Mouse (Mus musculus): ENCODE measurements at regions not wholly inside any gene's neighbourhood (a gene's known extent, or its start where the extent isn't known, plus 50 kb on each side); places are given as distances from the start of the nearest gene placed in this dataset.

GRCm38 (mm10) chr16:77469903-77470302 lies 132.0 kb downstream of the Gm11146 start:
- Histone ChIP-seq H3K4me3 (ENCODE audit: low read depth, low read length) (no peak overlapping the region), H3K9ac (replicated peaks; ENCODE audit: low read depth, low read length) (no peak overlapping the region), H3K4me2 (ENCODE audit: low read depth, low read length) (no peak overlapping the region), H3K36me3 (ENCODE audit: control insufficient read depth, insufficient read depth, low read length) (no peaks in the 10 kb centered on the region), H3K9me3 (ENCODE audit: control insufficient read depth, low read length) (no peaks in the 10 kb centered on the region), H3K27ac (ENCODE audit: low read depth, low read length) (no peak overlapping the region), H3K4me1 (ENCODE audit: control insufficient read depth, insufficient read depth, low read length) (peaks cover under 1% of the 10 kb centered on the region), H3K27me3 (ENCODE audit: control insufficient read depth, insufficient read depth, low read length) (no peaks in the 10 kb centered on the region)
- WGBS = 95% methylated on average over 4 of the region's 4 CpGs
- no peak for ATAC-seq (ENCODE audit: low read depth)

- WGBS = 83% methylated on average over 6 of the region's 6 CpGs
- H3K9me3 ChIP-seq (ENCODE audit: control insufficient read depth, low read length) = no peaks in the 10 kb centered on the region
- no peak overlapping the region for H3K4me2 ChIP-seq (ENCODE audit: low read depth, low read length)
- no peak for ATAC-seq (ENCODE audit: low read depth)
- no peaks in the 10 kb centered on the region for H3K36me3 ChIP-seq (ENCODE audit: control insufficient read depth, insufficient read depth, low read length)
- H3K4me1 ChIP-seq (ENCODE audit: control insufficient read depth, insufficient read depth, low read length) = peaks cover 5% of the 10 kb centered on the region
- H3K4me3 ChIP-seq (ENCODE audit: low read depth, low read length) = no peak overlapping the region
- H3K9ac ChIP-seq (replicated peaks; ENCODE audit: low read depth, low read length) = no peak overlapping the region
- no peaks in the 10 kb centered on the region for H3K27me3 ChIP-seq (ENCODE audit: control insufficient read depth, insufficient read depth, low read length)
- H3K27ac ChIP-seq (ENCODE audit: low read depth, low read length) = no peak overlapping the region
These were observed 132.5 kb downstream of the Gm11146 start for GRCm38 (mm10) chr16:77469328-77469875.

- H3K27ac ChIP-seq (ENCODE audit: low read depth, low read length) = no peak overlapping the region
- H3K4me3 ChIP-seq (ENCODE audit: low read depth, low read length) = no peak overlapping the region
- no peaks in the 10 kb centered on the region for H3K36me3 ChIP-seq (ENCODE audit: control insufficient read depth, insufficient read depth, low read length)
- H3K4me1 ChIP-seq (ENCODE audit: control insufficient read depth, insufficient read depth, low read length) = peaks cover 5% of the 10 kb centered on the region
- no peaks in the 10 kb centered on the region for H3K27me3 ChIP-seq (ENCODE audit: control insufficient read depth, insufficient read depth, low read length)
- H3K4me2 ChIP-seq (ENCODE audit: low read depth, low read length) = no peak overlapping the region
- H3K9ac ChIP-seq (replicated peaks; ENCODE audit: low read depth, low read length) = no peak overlapping the region
- ATAC-seq (ENCODE audit: low read depth) = no peak
- WGBS = 63% methylated on average over 12 of the region's 12 CpGs
- no peaks in the 10 kb centered on the region for H3K9me3 ChIP-seq (ENCODE audit: control insufficient read depth, low read length)
These were observed 134.7 kb downstream of the Gm11146 start for GRCm38 (mm10) chr16:77467216-77467615.

GRCm38 (mm10) chr16:77464623-77465022 lies 137.3 kb downstream of the Gm11146 start:
- Histone ChIP-seq H3K4me2 (ENCODE audit: low read depth, low read length) (no peak overlapping the region), H3K27ac (ENCODE audit: low read depth, low read length) (peak overlapping the region; percentile 1; the same call in 1 of the 2 replicates), H3K36me3 (ENCODE audit: control insufficient read depth, insufficient read depth, low read length) (no peaks in the 10 kb centered on the region), H3K27me3 (ENCODE audit: control insufficient read depth, insufficient read depth, low read length) (no peaks in the 10 kb centered on the region), H3K9ac (replicated peaks; ENCODE audit: low read depth, low read length) (no peak overlapping the region), H3K9me3 (ENCODE audit: control insufficient read depth, low read length) (no peaks in the 10 kb centered on the region), H3K4me1 (ENCODE audit: control insufficient read depth, insufficient read depth, low read length) (peaks cover 9% of the 10 kb centered on the region), H3K4me3 (ENCODE audit: low read depth, low read length) (no peak overlapping the region)
- 17% methylated on average over 6 of the region's 6 CpGs for WGBS
- ATAC-seq (ENCODE audit: low read depth) = no peak

GRCm38 (mm10) chr16:77461922-77462321 lies 140.0 kb downstream of the Gm11146 start:
- no peaks in the 10 kb centered on the region for H3K36me3 ChIP-seq (ENCODE audit: control insufficient read depth, insufficient read depth, low read length)
- H3K9me3 ChIP-seq (ENCODE audit: control insufficient read depth, low read length) = no peaks in the 10 kb centered on the region
- WGBS = 22% methylated on average over 3 of the region's 3 CpGs
- H3K4me2 ChIP-seq (ENCODE audit: low read depth, low read length) = no peak overlapping the region
- no peak overlapping the region for H3K4me3 ChIP-seq (ENCODE audit: low read depth, low read length)
- H3K27me3 ChIP-seq (ENCODE audit: control insufficient read depth, insufficient read depth, low read length) = no peaks in the 10 kb centered on the region
- peaks cover 9% of the 10 kb centered on the region for H3K4me1 ChIP-seq (ENCODE audit: control insufficient read depth, insufficient read depth, low read length)
- peak; percentile 76; the same call in 1 of the 2 replicates for ATAC-seq (ENCODE audit: low read depth)
- H3K27ac ChIP-seq (ENCODE audit: low read depth, low read length) = no peak overlapping the region
- H3K9ac ChIP-seq (replicated peaks; ENCODE audit: low read depth, low read length) = no peak overlapping the region

GRCm38 (mm10) chr16:77461459-77461858 lies 140.4 kb downstream of the Gm11146 start:
- peaks cover 9% of the 10 kb centered on the region for H3K4me1 ChIP-seq (ENCODE audit: control insufficient read depth, insufficient read depth, low read length)
- ATAC-seq (ENCODE audit: low read depth) = peak; percentile 89
- no peak overlapping the region for H3K27ac ChIP-seq (ENCODE audit: low read depth, low read length)
- H3K27me3 ChIP-seq (ENCODE audit: control insufficient read depth, insufficient read depth, low read length) = no peaks in the 10 kb centered on the region
- H3K4me2 ChIP-seq (ENCODE audit: low read depth, low read length) = no peak overlapping the region
- no peaks in the 10 kb centered on the region for H3K9me3 ChIP-seq (ENCODE audit: control insufficient read depth, low read length)
- H3K36me3 ChIP-seq (ENCODE audit: control insufficient read depth, insufficient read depth, low read length) = no peaks in the 10 kb centered on the region
- no peak overlapping the region for H3K9ac ChIP-seq (replicated peaks; ENCODE audit: low read depth, low read length)
- H3K4me3 ChIP-seq (ENCODE audit: low read depth, low read length) = no peak overlapping the region
- 19% methylated on average over 1 of the region's 1 CpGs for WGBS

GRCm38 (mm10) chr16:77459651-77460050 lies 142.2 kb downstream of the Gm11146 start:
- no peak for ATAC-seq (ENCODE audit: low read depth)
- 54% methylated on average over 2 of the region's 2 CpGs for WGBS
- no peak overlapping the region for H3K4me2 ChIP-seq (ENCODE audit: low read depth, low read length)

GRCm38 (mm10) chr16:77444647-77445046 lies 157.2 kb downstream of the Gm11146 start:
- H3K4me2 ChIP-seq (ENCODE audit: low read depth, low read length) = no peak overlapping the region
- 83% methylated on average over 6 of the region's 6 CpGs for WGBS
- H3K4me1 ChIP-seq (ENCODE audit: control insufficient read depth, insufficient read depth, low read length) = peaks cover 12% of the 10 kb centered on the region; the same call in 1 of the 2 replicates
- no peaks in the 10 kb centered on the region for H3K9me3 ChIP-seq (ENCODE audit: control insufficient read depth, low read length)
- no peaks in the 10 kb centered on the region for H3K36me3 ChIP-seq (ENCODE audit: control insufficient read depth, insufficient read depth, low read length)
- H3K27me3 ChIP-seq (ENCODE audit: control insufficient read depth, insufficient read depth, low read length) = no peaks in the 10 kb centered on the region
- H3K9ac ChIP-seq (replicated peaks; ENCODE audit: low read depth, low read length) = no peak overlapping the region
- no peak for ATAC-seq (ENCODE audit: low read depth)
- H3K27ac ChIP-seq (ENCODE audit: low read depth, low read length) = peak overlapping the region; percentile 44; the same call in 1 of the 2 replicates
- H3K4me3 ChIP-seq (ENCODE audit: low read depth, low read length) = no peak overlapping the region

More at GRCm38 (mm10) chr16:77459651-77460050, 142.2 kb downstream of the Gm11146 start:
- Histone ChIP-seq H3K4me1 (ENCODE audit: control insufficient read depth, insufficient read depth, low read length) (peaks cover 6% of the 10 kb centered on the region), H3K27me3 (ENCODE audit: control insufficient read depth, insufficient read depth, low read length) (no peaks in the 10 kb centered on the region), H3K36me3 (ENCODE audit: control insufficient read depth, insufficient read depth, low read length) (no peaks in the 10 kb centered on the region), H3K27ac (ENCODE audit: low read depth, low read length) (no peak overlapping the region), H3K9me3 (ENCODE audit: control insufficient read depth, low read length) (no peaks in the 10 kb centered on the region), H3K9ac (replicated peaks; ENCODE audit: low read depth, low read length) (no peak overlapping the region), H3K4me3 (ENCODE audit: low read depth, low read length) (no peak overlapping the region)

GRCm38 (mm10) chr16:77444006-77444405 lies 157.9 kb downstream of the Gm11146 start:
- no peaks in the 10 kb centered on the region for H3K9me3 ChIP-seq (ENCODE audit: control insufficient read depth, low read length)
- H3K36me3 ChIP-seq (ENCODE audit: control insufficient read depth, insufficient read depth, low read length) = no peaks in the 10 kb centered on the region
- no peak overlapping the region for H3K9ac ChIP-seq (replicated peaks; ENCODE audit: low read depth, low read length)
- H3K27ac ChIP-seq (ENCODE audit: low read depth, low read length) = peak overlapping the region; percentile 44; the same call in 1 of the 2 replicates
- H3K4me2 ChIP-seq (ENCODE audit: low read depth, low read length) = no peak overlapping the region
- peak; percentile 86 for ATAC-seq (ENCODE audit: low read depth)
- peaks cover 12% of the 10 kb centered on the region; the same call in 1 of the 2 replicates for H3K4me1 ChIP-seq (ENCODE audit: control insufficient read depth, insufficient read depth, low read length)
- no peaks in the 10 kb centered on the region for H3K27me3 ChIP-seq (ENCODE audit: control insufficient read depth, insufficient read depth, low read length)
- 9% methylated on average over 4 of the region's 4 CpGs for WGBS
- no peak overlapping the region for H3K4me3 ChIP-seq (ENCODE audit: low read depth, low read length)
